Mouse (Mus musculus) Patski (cell line): Measurements from ENCODE around the gene Kcnk13. TPM values are rescaled to one million over a fixed set of nuclear protein-coding genes. Genes with fewer than 3 reads are reported as not detected.

Experiments
- ATAC-seq: fragments of 100-300 bp; one replicate; pipeline ENCODE4 v1.8.0; 2021
- CTCF ChIA-PET: fragments of 350-600 bp; sonication (Branson Sonifier 250); formaldehyde crosslinking; loops from one replicate; lab custom pipeline; 2022; ENCODE audit warnings: inconsistent platforms; lab: Charles Lee
- POLR2A ChIA-PET: fragments of 350-600 bp; sonication (Branson Sonifier 250); formaldehyde crosslinking; loops from one replicate; lab custom pipeline; 2022; ENCODE audit warnings: antibody characterized with exemption, inconsistent platforms; lab: Charles Lee
- DNase-seq: peaks from one replicate; pipeline ENCODE4 v3.0.0-alpha.2; 2011; ENCODE audit warnings: low read depth, low spot score
- H3K27me3 ChIP-seq: fragments of 371-371 bp; one replicate; pipeline ENCODE4 v1.5.1; 2021
- CTCF ChIP-seq: fragments of 100-300 bp; IDR thresholded peaks from one replicate; pipeline ENCODE4 v1.5.1; 2021
- in situ Hi-C: fragments of 300-500 bp; cut with MboI; formaldehyde crosslinking; loops from 3 replicates; pipeline ENCODE4 v1.11.1; 2018; ENCODE audit warnings: low pct_unique_long_range_greater_than_20kb, mixed read lengths
- polyA plus RNA-seq: library from polyadenylated mRNA; unstranded; gene quantifications from one replicate; pipeline ENCODE4 v1.2.3, GENCODE M21; 2021

Kcnk13 gene
- polyA plus RNA-seq = not detected

GRCm38 (mm10) chr12:99964301-99965202, at the start of gene Kcnk13:
TSS of gene Kcnk13 (plus strand) at chr12:99964499.
- POLR2A ChIA-PET = interaction anchor here (0.6 kb wide), 2 partner anchors 30 to 867 kb away, joined by 3 read pairs; no protein-coding TSS in a partner anchor
- DNase-seq = no peak
- ATAC-seq = peak; percentile 74
- peaks cover 68% of the 10 kb centered on the region for H3K27me3 ChIP-seq
- CTCF ChIA-PET = interaction anchor here (0.7 to 5.0 kb wide), 22 partner anchors 10 to 895 kb away, joined by 3 to 36 read pairs (median 4); no protein-coding TSS in a partner anchor
- TF ChIP-seq CTCF = no peak
- in situ Hi-C loops = loop anchor here (5.0 to 10.0 kb wide), 4 partner anchors 37 to 880 kb away; no protein-coding TSS in a partner anchor

GRCm38 (mm10) chr12:99917800-99918427, 46.4 kb upstream of the Kcnk13 start:
- no peak for TF ChIP-seq CTCF
- DNase-seq (no peak), ATAC-seq (no peak)
- POLR2A ChIA-PET = interaction anchor here (0.8 kb wide), 1 partner anchor 24 kb away, joined by 3 read pairs; no protein-coding TSS in a partner anchor
- in situ Hi-C loops = no loop called here
- no peaks in the 10 kb centered on the region for H3K27me3 ChIP-seq
- CTCF ChIA-PET = interaction anchor here (1.7 kb wide), 1 partner anchor 15 kb away, joined by 6 read pairs; no protein-coding TSS in a partner anchor

DNA sequence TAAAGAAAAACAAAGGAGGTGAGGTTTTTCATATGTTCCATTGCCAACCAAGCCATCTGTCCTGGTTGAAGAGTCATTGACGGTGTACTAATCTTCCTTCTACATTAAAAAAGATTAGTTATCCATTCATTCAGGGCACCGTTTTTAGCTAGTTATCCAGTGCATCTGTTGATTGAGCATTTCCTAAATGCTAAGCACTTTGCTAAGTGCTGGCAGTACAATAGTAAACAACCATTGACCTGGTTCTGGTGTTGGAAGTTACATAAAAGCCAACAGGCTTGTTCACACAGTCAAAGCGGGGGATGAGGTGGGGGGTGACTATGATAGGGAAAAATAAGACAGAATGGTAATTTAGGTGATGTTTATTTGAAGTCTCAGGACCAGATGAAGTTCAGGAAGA, 44.7 kb upstream of the Kcnk13 start:
- DNase-seq (no peak), ATAC-seq (no peak)
- no peaks in the 10 kb centered on the region for H3K27me3 ChIP-seq
- in situ Hi-C loops = no loop called here
- POLR2A ChIA-PET = no interaction called here
- CTCF ChIA-PET = interaction anchor here (1.3 kb wide), 3 partner anchors 11 to 33 kb away, joined by 3 to 4 read pairs (median 3); no protein-coding TSS in a partner anchor
- TF ChIP-seq CTCF = no peak

GRCm38 (mm10) chr12:99921045-99921444, 43.3 kb upstream of the Kcnk13 start:
- TF ChIP-seq CTCF = peak; percentile 62
- ATAC-seq (no peak), DNase-seq (no peak)
- CTCF ChIA-PET = interaction anchor here (0.6 to 0.9 kb wide), 3 partner anchors 20 to 43 kb away, joined by 3 to 4 read pairs (median 3); partner anchors contain the start of gene Kcnk13
- in situ Hi-C loops = no loop called here
- POLR2A ChIA-PET = interaction anchor here (0.9 kb wide), 1 partner anchor 12 kb away, joined by 3 read pairs; no protein-coding TSS in a partner anchor
- H3K27me3 ChIP-seq = no peaks in the 10 kb centered on the region

- ChIA-PET CTCF (no interaction called here), POLR2A (no interaction called here)
- ATAC-seq = no peak
- no peak for TF ChIP-seq CTCF
- in situ Hi-C loops = no loop called here
- no peaks in the 10 kb centered on the region for H3K27me3 ChIP-seq
- DNase-seq = no peak
These were observed 41.1 kb upstream of the Kcnk13 start for GRCm38 (mm10) chr12:99923131-99923606.

DNA sequence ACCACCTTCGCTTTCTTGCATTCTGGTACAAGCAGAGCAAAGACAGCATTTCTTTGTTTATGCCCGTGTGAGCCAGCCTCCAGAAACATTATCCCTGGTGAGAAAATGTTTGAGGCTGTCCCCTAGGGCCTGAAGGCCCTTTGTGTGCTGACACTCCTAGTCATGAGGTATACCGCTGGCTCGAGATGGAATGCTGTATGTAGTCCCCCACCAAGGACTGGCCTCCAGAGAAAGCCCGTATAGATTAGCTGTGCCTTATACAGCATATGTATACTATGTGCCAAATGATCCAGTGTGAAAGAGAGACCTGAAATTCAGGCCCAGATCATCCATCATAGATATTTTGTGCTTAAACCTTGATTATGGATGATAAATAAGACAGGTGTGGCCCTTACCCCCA, 40.6 kb upstream of the Kcnk13 start:
- CTCF ChIA-PET = interaction anchor here (1.0 kb wide), 1 partner anchor 21 kb away, joined by 3 read pairs; no protein-coding TSS in a partner anchor
- POLR2A ChIA-PET = no interaction called here
- ATAC-seq (no peak), DNase-seq (no peak)
- no peak for TF ChIP-seq CTCF
- in situ Hi-C loops = no loop called here
- H3K27me3 ChIP-seq = no peaks in the 10 kb centered on the region

- in situ Hi-C loops = loop anchor here (5.0 kb wide), 1 partner anchor 34 kb away; the partner anchor contains the start of gene Kcnk13
- DNase-seq (no peak), ATAC-seq (no peak)
- ChIA-PET POLR2A (interaction anchor here (0.7 kb wide), 1 partner anchor 815 kb away, joined by 3 read pairs; no protein-coding TSS in a partner anchor), CTCF (interaction anchor here (1.2 to 1.3 kb wide), 2 partner anchors 14 to 36 kb away, joined by 3 read pairs; partner anchors contain the start of gene Kcnk13)
- H3K27me3 ChIP-seq = no peaks in the 10 kb centered on the region
- TF ChIP-seq CTCF = no peak
These were observed 36.0 kb upstream of the Kcnk13 start for GRCm38 (mm10) chr12:99928311-99928710.

DNA sequence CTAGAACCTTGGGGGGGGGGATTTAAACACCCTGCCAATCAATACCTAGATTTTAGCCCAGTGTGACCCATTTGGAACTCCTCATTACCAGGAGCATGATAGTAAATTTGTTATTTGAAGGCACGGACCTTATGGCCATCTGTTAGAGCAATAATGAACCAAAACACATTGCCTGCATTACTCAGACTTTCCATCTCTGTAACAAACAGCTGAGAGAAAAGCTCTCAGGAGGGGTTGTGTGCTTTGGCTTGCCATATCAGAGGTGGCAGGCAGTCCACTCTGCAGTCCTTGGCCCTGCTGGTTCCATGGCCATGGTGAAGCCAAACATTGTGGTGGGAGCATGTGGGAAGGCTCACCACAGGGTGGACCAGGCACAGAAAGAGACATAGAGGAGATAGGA, 35.1 kb upstream of the Kcnk13 start:
- ATAC-seq (no peak), DNase-seq (no peak)
- CTCF ChIA-PET = interaction anchor here (1.2 to 1.3 kb wide), 2 partner anchors 15 to 35 kb away, joined by 3 read pairs; partner anchors contain the start of gene Kcnk13
- no peaks in the 10 kb centered on the region for H3K27me3 ChIP-seq
- in situ Hi-C loops = loop anchor here (5.0 kb wide), 1 partner anchor 33 kb away; the partner anchor contains the start of gene Kcnk13
- POLR2A ChIA-PET = no interaction called here
- no peak for TF ChIP-seq CTCF

DNA sequence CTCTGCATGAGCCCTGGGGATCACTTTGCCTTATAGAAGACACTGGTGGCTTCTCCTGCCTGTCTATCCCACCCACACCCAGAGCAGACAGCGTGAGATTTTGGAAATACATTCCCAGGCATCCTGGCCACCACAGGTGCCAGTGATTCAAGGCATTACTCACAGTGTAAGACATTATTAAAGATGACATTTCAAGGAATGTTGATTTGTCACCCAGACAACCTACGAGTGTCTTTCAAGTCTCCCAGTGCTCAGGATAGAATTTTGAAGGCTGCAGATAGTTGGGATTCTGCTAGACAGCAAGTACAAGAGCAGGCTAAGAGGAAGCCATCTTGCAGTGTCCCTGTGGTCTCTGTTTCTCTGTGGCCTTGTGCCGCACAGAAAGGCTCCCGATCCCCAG, 32.1 kb upstream of the Kcnk13 start:
- ChIA-PET POLR2A (no interaction called here), CTCF (no interaction called here)
- ATAC-seq = no peak
- no peak for TF ChIP-seq CTCF
- DNase-seq = no peak
- H3K27me3 ChIP-seq = no peaks in the 10 kb centered on the region
- in situ Hi-C loops = no loop called here

GRCm38 (mm10) chr12:99933630-99934029, 30.7 kb upstream of the Kcnk13 start:
- ATAC-seq = no peak
- no peak for TF ChIP-seq CTCF
- CTCF ChIA-PET = interaction anchor here (1.6 kb wide), 1 partner anchor 9 kb away, joined by 3 read pairs; no protein-coding TSS in a partner anchor
- DNase-seq = no peak
- POLR2A ChIA-PET = interaction anchor here (0.6 to 1.0 kb wide), 4 partner anchors 12 to 31 kb away, joined by 3 read pairs; partner anchors contain the start of gene Kcnk13
- in situ Hi-C loops = no loop called here
- no peaks in the 10 kb centered on the region for H3K27me3 ChIP-seq
